ENCODE assay signal across 25 mouse cellular contexts in the genomic region with DNA sequence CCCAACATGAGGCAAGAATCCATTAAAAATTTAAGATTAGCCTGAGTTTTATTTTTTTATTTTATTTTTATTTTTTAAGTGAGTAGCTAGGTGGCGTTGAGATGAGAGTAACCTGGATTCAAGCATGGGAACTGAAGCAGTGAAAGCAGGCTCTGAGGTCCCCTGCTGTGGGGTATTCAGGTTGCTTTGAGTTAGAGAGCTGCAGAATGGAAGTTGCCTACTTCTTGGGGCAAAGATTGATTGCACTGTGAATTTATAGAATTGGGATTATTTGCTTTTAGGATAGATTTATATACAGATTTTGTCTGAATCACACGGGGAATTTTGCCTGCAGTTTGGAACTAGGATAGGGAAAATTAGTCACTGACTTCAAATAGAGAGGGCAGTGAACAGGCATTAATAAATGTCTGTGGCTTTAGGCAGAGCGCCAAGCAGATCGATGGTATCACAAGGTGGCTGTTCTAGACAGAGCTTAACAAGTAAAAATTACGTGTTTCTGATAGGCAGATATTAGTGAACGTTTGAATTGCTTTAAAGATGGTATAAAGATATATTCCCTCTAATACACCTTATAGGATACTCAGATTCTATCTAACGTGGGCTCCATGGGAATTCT. TPM values are rescaled to one million over a fixed set of nuclear protein-coding genes. Genes with fewer than 3 reads are reported as not detected.
DNase-seq lines count a peak whose midpoint lies in the region; ATAC-seq and TF ChIP-seq lines count a peak whose summit lies in the region.
"Had no signal": no experiment of that assay in that cellular context is flagged by ENCODE, and none has a peak within 500 bp of the region (broad histone marks: within the 10 kb centered on the region; RNA-seq: fewer than 3 reads in every experiment).

No protein-coding gene starts in this region.

- no peak for ATAC-seq in heart, embryonic 11.5 days (replicated peaks; ENCODE audit: insufficient number of reproducible peaks, low FRiP score, low TSS enrichment)
- ATAC-seq: activated CD4-positive, CD25-positive, alpha-beta regulatory T cell, adult 4 months; forebrain, embryonic 15.5 days; inflammation-experienced regulatory T-cells, adult 6 months; liver, embryonic 12.5 days had no signal

- WGBS in forebrain, embryonic 10.5 days: 89% methylated on average over 7 of the region's 7 CpGs
- WGBS in heart, embryonic 11.5 days (ENCODE audit: insufficient replicate concordance): 86% methylated on average over 7 of the region's 7 CpGs

- in situ Hi-C loops in CH12.LX (cut with MboI; ENCODE audit: low pct_ligation_motif_present, low pct_unique_long_range_greater_than_20kb, low sequenced_read_pairs): no loop called here

- TF ChIP-seq POLR2A in CH12.LX (IDR thresholded peaks at IDR 0.05; ENCODE audit: low read depth, low read length): peak; percentile 7; the same call in 1 of the 2 replicates

- H3K4me1 ChIP-seq in CH12.LX (ENCODE audit: control insufficient read depth in 1 of 2, insufficient read depth in 2 of 2): no peaks in the 10 kb centered on the region; a peak in 1 of 4 replicates
- no peaks in the 10 kb centered on the region for H3K4me1 ChIP-seq in forebrain, embryonic 10.5 days
- H3K4me1 ChIP-seq in heart, embryonic 11.5 days (ENCODE audit: control insufficient read depth, insufficient read depth, low read length): no peaks in the 10 kb centered on the region
- H3K4me1 ChIP-seq: embryonic facial prominence, embryonic 12.5 days; forebrain, embryonic 15.5 days; heart, embryonic 12.5 days; hindbrain, embryonic 13.5 days; limb, embryonic 10.5 days; liver, embryonic 12.5 days; megakaryocyte, embryonic 14.5 days had no signal

- H3K4me2 ChIP-seq in CH12.LX (ENCODE audit: insufficient read depth, low read depth, poor library complexity, severe bottlenecking): no peak overlapping the region
- no peak overlapping the region for H3K4me2 ChIP-seq in heart, embryonic 11.5 days
- H3K4me2 ChIP-seq: embryonic facial prominence, embryonic 12.5 days; forebrain, embryonic 15.5 days; heart, embryonic 12.5 days; hindbrain, embryonic 13.5 days; liver, embryonic 12.5 days had no signal

- peaks cover 51 to 79% of the 10 kb centered on the region in 2 experiments for H3K36me3 ChIP-seq in CH12.LX (replicated peaks in 1 of 2; ENCODE audit: control insufficient read depth in 1 of 2, insufficient read depth in 1 of 2, low read length in 1 of 2)
- H3K36me3 ChIP-seq in forebrain, embryonic 10.5 days (replicated peaks): peaks cover 85% of the 10 kb centered on the region
- peaks cover 6% of the 10 kb centered on the region for H3K36me3 ChIP-seq in heart, embryonic 11.5 days (ENCODE audit: control insufficient read depth, insufficient read depth, low read length)

- no peak for TF ChIP-seq CTCF in CH12.LX (conservative IDR thresholded peaks at IDR 0.05 in 1 of 2, IDR thresholded peaks at IDR 0.05 in 1 of 2; ENCODE audit: low read depth in 2 of 2, low read length in 2 of 2)

- no peak overlapping the region for H3K4me3 ChIP-seq in CH12.LX (replicated peaks in 1 of 3; ENCODE audit: low read depth in 2 of 3, low read length in 2 of 3, poor library complexity in 1 of 3)
- H3K4me3 ChIP-seq in forebrain, embryonic 10.5 days: no peak overlapping the region
- no peak overlapping the region for H3K4me3 ChIP-seq in heart, embryonic 11.5 days (ENCODE audit: low read depth, low read length)
- H3K4me3 ChIP-seq: embryonic facial prominence, embryonic 12.5 days; forebrain, embryonic 15.5 days; heart, embryonic 12.5 days; hindbrain, embryonic 13.5 days; layer of hippocampus, adult 2 months; limb, embryonic 10.5 days; liver, embryonic 12.5 days; megakaryocyte, embryonic 14.5 days had no signal

- 0 out of 2 replicates have a peak, but pooled peaks cover 4% of the 10 kb centered on the region for H3K79me2 ChIP-seq in CH12.LX (replicated peaks; ENCODE audit: control insufficient read depth, extremely low read depth, insufficient read depth, poor library complexity, severe bottlenecking)

- H3K9ac ChIP-seq in CH12.LX (ENCODE audit: insufficient read depth, low read depth): no peak overlapping the region
- H3K9ac ChIP-seq in heart, embryonic 11.5 days (ENCODE audit: low read depth, low read length): no peak overlapping the region
- H3K9ac ChIP-seq: embryonic facial prominence, embryonic 12.5 days; forebrain, embryonic 15.5 days; heart, embryonic 12.5 days; hindbrain, embryonic 13.5 days; liver, embryonic 12.5 days had no signal

- peak; percentile 21 for DNase-seq in heart, adult 11 months
- DNase-seq in heart, adult 18-20 months: no peak
- DNase-seq in CH12.LX (ENCODE audit: extremely low read depth) (no peak), MN1 (ENCODE audit: low spot score) (peak; percentile 47)
- peak; percentile 42 for DNase-seq in adrenal gland, postnatal 14 days
- DNase-seq in natural killer cell, adult 2 months (ENCODE audit: low spot score in 2 of 2): no peak
- no peak for DNase-seq in forebrain, embryonic 10.5 days (ENCODE audit: extremely low spot score, low spot score)
- DNase-seq: heart, postnatal 14 days; kidney, adult 2 months; kidney, postnatal 14 days; lung, adult 2 months; right cerebral cortex, postnatal 4 days; thymus, adult 2 months had no signal

- TF ChIP-seq RAD21 in CH12.LX (IDR thresholded peaks at IDR 0.05; ENCODE audit: low read depth, low read length): no peak

- TF ChIP-seq EP300 in CH12.LX (IDR thresholded peaks at IDR 0.05; ENCODE audit: low read length): no peak

- no peaks in the 10 kb centered on the region for H3K9me3 ChIP-seq in CH12.LX (replicated peaks; ENCODE audit: low read length)
- no peaks in the 10 kb centered on the region for H3K9me3 ChIP-seq in forebrain, embryonic 10.5 days
- no peaks in the 10 kb centered on the region for H3K9me3 ChIP-seq in heart, embryonic 11.5 days (replicated peaks; ENCODE audit: control insufficient read depth, low read length)
- H3K9me3 ChIP-seq: embryonic facial prominence, embryonic 12.5 days; forebrain, embryonic 15.5 days; G1E; heart, embryonic 12.5 days; hindbrain, embryonic 13.5 days; limb, embryonic 10.5 days; liver, embryonic 12.5 days; megakaryocyte, embryonic 14.5 days had no signal

- H3K27me3 ChIP-seq in CH12.LX (replicated peaks): no peaks in the 10 kb centered on the region
- H3K27me3 ChIP-seq in forebrain, embryonic 10.5 days (ENCODE audit: poor library complexity, severe bottlenecking): no peaks in the 10 kb centered on the region
- no peaks in the 10 kb centered on the region for H3K27me3 ChIP-seq in heart, embryonic 11.5 days (ENCODE audit: control insufficient read depth, insufficient read depth, low read length)
- H3K27me3 ChIP-seq: embryonic facial prominence, embryonic 12.5 days; forebrain, embryonic 15.5 days; heart, embryonic 12.5 days; hindbrain, embryonic 13.5 days; liver, embryonic 12.5 days; megakaryocyte, embryonic 14.5 days had no signal

- dilution Hi-C loops in CH12.LX (cut with MboI; ENCODE audit: extremely low pct_ligation_motif_present, extremely low pct_unique_long_range_greater_than_20kb, low sequenced_read_pairs): no loop called here

- H3K27ac ChIP-seq in CH12.LX (ENCODE audit: insufficient read depth, low read depth): no peak overlapping the region
- H3K27ac ChIP-seq in forebrain, embryonic 10.5 days: no peak overlapping the region
- no peak overlapping the region for H3K27ac ChIP-seq in heart, embryonic 11.5 days (ENCODE audit: low read depth, low read length)
- H3K27ac ChIP-seq: embryonic facial prominence, embryonic 12.5 days; forebrain, embryonic 15.5 days; hindbrain, embryonic 13.5 days; layer of hippocampus, adult 2 months; limb, embryonic 10.5 days; liver, embryonic 12.5 days had no signal

TF ChIP-seq in CH12.LX, 34 proteins besides CTCF, POLR2A, EP300 and RAD21 (continues in another document):
- no peak for TF ChIP-seq CHD2 (IDR thresholded peaks at IDR 0.05; ENCODE audit: low read length)

RNA-seq across cellular contexts. Expression of a gene that starts 18.8 kb away (rescaled TPM):
- 10 to 100 TPM; 97.1 to 99.1 TPM for total RNA-seq in heart, adult 18-20 months (2021)
- 8.3 and 9.6 TPM in 2 replicates for total RNA-seq in CH12.LX (2012; rRNA removed)
- 6.1 and 6.8 TPM in 2 replicates for total RNA-seq in CH12.LX (2014; rRNA removed)
- 17.0 and 17.1 TPM in 2 replicates for polyA plus RNA-seq in CH12.LX (2012; ENCODE audit: insufficient read length, low read depth)
- 49.4 and 49.8 TPM in 2 replicates for total RNA-seq in adrenal gland, postnatal 14 days (2021)
- 13.4 and 16.9 TPM in 2 replicates for polyA plus RNA-seq in forebrain, embryonic 10.5 days (2016; fragmentation: Nextera tagmentation; extraction: Ambion mirVana)
- polyA plus RNA-seq in heart, embryonic 11.5 days (2014; fragmentation: Nextera tagmentation; extraction: Ambion mirVana): 34.3 and 43.5 TPM in 2 replicates

RNA-seq across cellular contexts. Expression of a gene that starts 23.0 kb away (rescaled TPM):
- 10 to 100 TPM; 53.9 to 57.9 TPM for total RNA-seq in heart, adult 18-20 months (2021)
- total RNA-seq in CH12.LX (2012; rRNA removed): 67.3 and 70.9 TPM in 2 replicates
- 86.5 and 105 TPM in 2 replicates for total RNA-seq in CH12.LX (2014; rRNA removed)
- polyA plus RNA-seq in CH12.LX (2012; ENCODE audit: insufficient read length, low read depth): 108 and 125 TPM in 2 replicates
- 74.2 and 77.0 TPM in 2 replicates for total RNA-seq in adrenal gland, postnatal 14 days (2021)
- 52.3 and 52.4 TPM in 2 replicates for polyA plus RNA-seq in forebrain, embryonic 10.5 days (2016; fragmentation: Nextera tagmentation; extraction: Ambion mirVana)
- polyA plus RNA-seq in heart, embryonic 11.5 days (2014; fragmentation: Nextera tagmentation; extraction: Ambion mirVana): 52.4 and 54.8 TPM in 2 replicates

RNA-seq across cellular contexts. Expression of a gene that starts 28.3 kb away (rescaled TPM):
- total RNA-seq in heart, adult 18-20 months (2021): 10 to 100 TPM; 20.8 to 25.0 TPM
- 19.6 and 27.8 TPM in 2 replicates for total RNA-seq in CH12.LX (2012; rRNA removed)
- 14.7 and 16.1 TPM in 2 replicates for total RNA-seq in CH12.LX (2014; rRNA removed)
- 10.6 and 11.1 TPM in 2 replicates for polyA plus RNA-seq in CH12.LX (2012; ENCODE audit: insufficient read length, low read depth)
- total RNA-seq in adrenal gland, postnatal 14 days (2021): 14.0 and 18.1 TPM in 2 replicates
- polyA plus RNA-seq in forebrain, embryonic 10.5 days (2016; fragmentation: Nextera tagmentation; extraction: Ambion mirVana): 12.3 and 14.9 TPM in 2 replicates
- polyA plus RNA-seq in heart, embryonic 11.5 days (2014; fragmentation: Nextera tagmentation; extraction: Ambion mirVana): 13.0 and 13.4 TPM in 2 replicates

RNA-seq across cellular contexts. Expression of a gene that starts 32.4 kb away (rescaled TPM):
- total RNA-seq in heart, adult 18-20 months (2021): 1 to 10 TPM; 3.2 to 5.2 TPM
- total RNA-seq in CH12.LX (2012; rRNA removed) (9.1 and 13.0 TPM in 2 replicates), CH12.LX (2014; rRNA removed) (8.0 TPM in 2 replicates)
- 23.1 and 27.1 TPM in 2 replicates for polyA plus RNA-seq in CH12.LX (2012; ENCODE audit: insufficient read length, low read depth)
- 13.6 and 18.6 TPM in 2 replicates for total RNA-seq in adrenal gland, postnatal 14 days (2021)
- 11.0 and 12.3 TPM in 2 replicates for polyA plus RNA-seq in forebrain, embryonic 10.5 days (2016; fragmentation: Nextera tagmentation; extraction: Ambion mirVana)
- polyA plus RNA-seq in heart, embryonic 11.5 days (2014; fragmentation: Nextera tagmentation; extraction: Ambion mirVana): 7.2 and 7.7 TPM in 2 replicates

RNA-seq across cellular contexts. Expression of a gene that starts 32.5 kb away (rescaled TPM):
- 1 to 10 TPM; 6.4 to 7.3 TPM for total RNA-seq in heart, adult 18-20 months (2021)
- total RNA-seq in CH12.LX (2012; rRNA removed) (5.7 and 6.0 TPM in 2 replicates), CH12.LX (2014; rRNA removed) (5.5 and 6.5 TPM in 2 replicates)
- polyA plus RNA-seq in CH12.LX (2012; ENCODE audit: insufficient read length, low read depth): 7.8 and 9.2 TPM in 2 replicates
- total RNA-seq in adrenal gland, postnatal 14 days (2021): 8.9 and 9.2 TPM in 2 replicates
- 3.1 and 3.5 TPM in 2 replicates for polyA plus RNA-seq in forebrain, embryonic 10.5 days (2016; fragmentation: Nextera tagmentation; extraction: Ambion mirVana)
- polyA plus RNA-seq in heart, embryonic 11.5 days (2014; fragmentation: Nextera tagmentation; extraction: Ambion mirVana): 2.0 and 4.0 TPM in 2 replicates

Comparison
In these comparisons a context has a peak if more than half of its experiments do, and no peak if none do; other contexts are left out.
1. DNase-seq: peak in heart, adult 11 months (single experiment), MN1 (single experiment) and adrenal gland, postnatal 14 days (single experiment); none in heart, adult 18-20 months (0 of 2), CH12.LX (single experiment), natural killer cell, adult 2 months (0 of 2) and forebrain, embryonic 10.5 days (single experiment).